Mouse (Mus musculus) brown adipose tissue, adult 24 weeks (tissue): ENCODE measurements around the gene Brd3. TPM values are rescaled to one million over a fixed set of nuclear protein-coding genes. Genes with fewer than 3 reads are reported as not detected.

ENCODE experiments used
- H3K27ac ChIP-seq: fragments of 200-500 bp; replicated peaks from 2 replicates; pipeline ENCODE4 v1.5.1; 2012; ENCODE audit warnings: low read depth, mild to moderate bottlenecking, low read length
- H3K4me1 ChIP-seq: fragments of 200-500 bp; 2 replicates; pipeline ENCODE4 v1.6.1; 2012; ENCODE audit warnings: low read length, mixed read lengths; ENCODE audit not compliant: control insufficient read depth, insufficient read depth, insufficient read length
- H3K4me3 ChIP-seq: fragments of 200-500 bp; 2 replicates; pipeline ENCODE4 v1.5.1; 2012; ENCODE audit warnings: low read depth, mild to moderate bottlenecking, low read length, moderate library complexity; ENCODE audit not compliant: insufficient read depth
- polyA plus RNA-seq: library from polyadenylated mRNA; stranded (reverse); fragments of >200 nt; gene quantifications from 2 replicates; pipeline ENCODE4 v1.2.4, GENCODE M21; 2012; ENCODE audit not compliant: missing spikeins, insufficient read depth, insufficient read length

The Brd3 gene
- polyA plus RNA-seq, 1 experiment, result 19.3 TPM

DNA sequence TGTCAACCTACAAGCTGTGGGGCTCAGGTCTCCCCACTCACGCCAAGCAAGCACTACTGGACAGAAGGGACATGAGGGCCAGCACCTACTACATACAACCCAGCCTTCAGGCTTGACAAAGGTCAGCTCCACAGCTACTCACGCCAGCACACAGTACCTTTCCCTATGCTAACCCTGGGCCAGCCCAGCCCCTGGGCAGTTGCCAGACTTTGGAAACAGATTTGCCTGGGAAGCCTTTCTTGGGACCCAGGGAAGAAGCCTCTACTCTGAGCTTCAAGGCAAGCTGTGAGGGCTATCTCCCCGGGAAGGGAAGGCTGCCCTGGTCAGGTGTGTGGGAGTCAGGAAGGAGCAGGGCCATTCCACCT, 37.5 kb downstream of the Brd3 start:
- H3K4me1 ChIP-seq, result peaks cover 56% of the 10 kb centered on the region
- no peak overlapping the region for H3K27ac ChIP-seq
- no peak overlapping the region for H3K4me3 ChIP-seq

DNA sequence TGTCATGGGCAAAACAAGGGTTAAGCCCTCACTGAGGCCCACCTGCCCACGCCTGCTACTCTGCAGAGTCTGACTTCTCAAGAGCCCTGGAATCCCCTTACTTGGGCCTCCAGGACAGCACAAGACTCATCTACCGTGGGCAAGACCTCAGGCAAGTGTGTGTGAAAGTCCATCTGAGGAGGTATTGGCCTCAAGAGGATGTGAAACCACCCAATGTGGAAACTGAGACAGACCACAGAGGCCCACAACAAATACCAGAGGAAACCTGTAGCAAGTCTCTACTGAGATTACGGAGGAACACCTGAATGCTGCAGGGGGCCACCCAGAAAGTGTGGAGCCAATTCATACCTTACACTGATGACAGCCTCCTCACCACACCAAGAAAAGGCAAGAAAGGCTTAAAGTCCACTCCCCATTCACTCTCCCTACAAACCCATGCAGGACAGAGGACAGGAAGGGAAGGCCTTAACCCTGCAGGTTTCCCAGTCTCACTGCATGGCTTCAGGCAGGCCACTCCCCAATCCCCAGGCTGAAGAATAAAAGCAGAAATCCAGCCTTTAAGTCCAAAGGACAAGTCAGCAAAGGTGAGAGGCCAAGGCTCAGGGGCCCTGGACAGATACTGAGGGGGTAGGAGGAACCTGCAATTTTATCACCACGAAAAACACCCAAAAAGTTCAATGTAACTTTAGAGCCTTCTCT, 38.0 kb downstream of the Brd3 start:
- H3K4me1 ChIP-seq, result peaks cover 56% of the 10 kb centered on the region
- H3K27ac ChIP-seq, result no peak overlapping the region
- H3K4me3 ChIP-seq, result no peak overlapping the region

DNA sequence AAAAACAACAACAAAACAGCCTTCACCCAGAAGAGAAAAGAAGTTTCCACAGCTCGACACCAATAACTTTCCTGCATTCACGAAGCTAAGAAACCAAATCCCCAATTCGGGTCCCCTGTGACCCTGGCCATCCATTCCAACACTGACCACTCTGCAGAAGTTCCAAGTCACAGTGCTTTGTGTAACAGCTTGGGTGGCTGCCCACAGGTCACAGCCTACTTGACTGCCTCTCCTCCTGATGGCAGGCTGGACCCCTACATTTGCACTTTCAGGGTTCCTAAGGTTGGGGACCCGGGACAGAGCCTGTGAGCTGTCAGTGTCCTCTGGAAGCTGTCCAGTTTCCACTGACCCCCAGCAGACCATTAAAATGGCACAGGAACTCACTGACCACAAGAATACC, 44.6 kb downstream of the Brd3 start:
- H3K4me1 ChIP-seq, result peaks cover 9% of the 10 kb centered on the region
- H3K4me3 ChIP-seq, result no peak overlapping the region
- H3K27ac ChIP-seq, result no peak overlapping the region

DNA sequence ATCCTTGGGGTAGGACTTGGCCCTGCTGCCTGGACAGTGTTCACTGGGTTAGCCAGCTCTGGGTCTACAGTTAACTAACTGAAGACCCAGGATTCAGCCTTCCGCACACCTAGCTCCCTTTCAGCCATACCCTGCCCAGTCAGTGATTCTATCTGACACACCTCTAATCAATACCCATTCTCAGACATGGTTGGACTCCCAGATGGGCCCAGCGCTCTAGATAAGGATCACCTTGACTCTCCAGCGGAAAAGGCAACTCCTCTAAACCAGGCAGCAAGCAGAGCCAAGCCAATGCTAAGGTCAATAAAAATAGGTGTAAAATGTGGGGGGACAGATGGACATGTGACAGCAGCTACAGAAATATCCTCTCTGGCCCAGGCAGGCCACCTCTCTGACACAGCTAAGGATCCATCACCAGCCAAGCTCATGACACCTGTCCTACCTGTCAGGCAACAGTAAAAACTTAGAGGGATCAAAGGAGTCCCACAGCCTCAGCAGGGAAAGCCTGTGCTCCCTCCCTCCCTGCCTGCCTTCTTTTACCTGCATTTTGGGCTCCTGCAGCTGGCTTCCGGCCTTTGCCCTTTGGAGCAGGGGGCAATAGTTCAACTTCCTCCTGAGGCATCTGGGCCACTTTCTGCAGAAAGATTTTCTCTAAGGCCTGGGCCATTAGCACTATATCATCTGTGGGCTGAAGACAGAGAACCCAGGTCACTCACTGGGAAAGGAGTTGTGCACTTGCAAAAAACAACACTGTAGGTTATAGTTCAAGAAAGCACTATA, 45.4 kb downstream of the Brd3 start:
- Histone ChIP-seq H3K4me3 (no peak overlapping the region), H3K27ac (no peak overlapping the region)

DNA sequence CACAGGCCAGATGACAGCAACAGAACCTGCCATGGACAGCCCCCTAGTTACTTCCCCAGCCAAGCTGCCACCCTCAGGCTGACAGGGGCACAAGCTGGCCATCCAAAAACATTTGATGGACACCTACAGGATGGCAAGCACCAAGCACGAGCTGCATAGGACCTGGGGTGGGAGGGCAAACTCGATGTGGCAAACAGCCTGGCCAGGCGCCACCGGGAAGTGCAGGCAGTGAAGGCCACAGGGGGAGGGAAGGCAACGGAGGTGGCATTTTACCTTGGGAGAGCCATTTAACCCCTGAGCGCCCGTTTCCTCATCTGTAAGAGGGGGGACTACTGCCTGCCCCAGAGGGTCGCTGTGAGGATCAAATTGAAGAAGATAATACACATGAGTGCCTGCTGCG, 46.8 kb downstream of the Brd3 start:
- Histone ChIP-seq H3K4me3 (no peak overlapping the region), H3K4me1 (no peaks in the 10 kb centered on the region), H3K27ac (no peak overlapping the region)

More for the DNA sequence above, 45.4 kb downstream of the Brd3 start:
- peaks cover 3% of the 10 kb centered on the region; the same call in 1 of the 2 replicates for H3K4me1 ChIP-seq

DNA sequence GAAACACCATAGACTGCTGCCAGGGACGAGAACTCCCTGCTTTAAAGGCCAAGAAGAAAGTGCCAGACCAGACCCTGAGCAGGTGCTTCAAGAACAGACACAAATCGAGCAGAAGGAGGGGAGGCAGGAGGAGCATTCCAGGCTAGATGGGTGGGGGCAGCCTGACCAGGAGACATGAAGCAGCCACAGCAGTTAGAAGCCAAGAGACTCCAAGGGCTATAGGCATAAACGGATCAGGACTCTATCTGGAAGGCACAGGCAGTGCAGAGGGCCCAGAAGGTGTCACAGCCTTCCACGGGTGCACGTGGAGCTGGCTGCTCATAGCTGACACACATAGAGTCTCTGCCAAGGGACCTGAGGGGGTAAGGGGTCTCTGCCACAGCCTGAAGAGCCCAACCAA, 47.3 kb downstream of the Brd3 start:
- no peak overlapping the region for H3K27ac ChIP-seq
- H3K4me1 ChIP-seq, result no peaks in the 10 kb centered on the region
- H3K4me3 ChIP-seq, result no peak overlapping the region

DNA sequence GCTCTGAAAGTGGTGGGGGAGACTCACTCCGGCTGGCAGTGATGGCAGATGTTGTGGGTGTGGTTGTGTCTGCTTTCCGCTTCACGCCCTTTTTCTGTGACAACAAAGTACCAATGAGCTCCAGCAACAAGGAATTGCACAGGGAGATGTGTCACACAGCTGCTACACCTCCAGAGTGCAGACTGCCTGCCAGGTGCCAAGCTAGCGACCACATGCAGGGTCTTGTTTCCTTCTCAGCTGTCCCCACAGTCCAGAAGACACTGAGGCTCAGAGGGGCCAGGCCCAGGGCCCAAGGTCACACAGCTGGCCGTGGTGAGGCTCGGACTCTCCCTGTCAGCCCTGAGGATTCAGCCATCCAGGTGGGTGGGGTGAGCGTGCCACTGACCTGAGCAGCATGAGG, 47.7 kb downstream of the Brd3 start:
- H3K4me3 ChIP-seq, result no peak overlapping the region
- no peak overlapping the region for H3K27ac ChIP-seq
- H3K4me1 ChIP-seq, result no peaks in the 10 kb centered on the region

DNA sequence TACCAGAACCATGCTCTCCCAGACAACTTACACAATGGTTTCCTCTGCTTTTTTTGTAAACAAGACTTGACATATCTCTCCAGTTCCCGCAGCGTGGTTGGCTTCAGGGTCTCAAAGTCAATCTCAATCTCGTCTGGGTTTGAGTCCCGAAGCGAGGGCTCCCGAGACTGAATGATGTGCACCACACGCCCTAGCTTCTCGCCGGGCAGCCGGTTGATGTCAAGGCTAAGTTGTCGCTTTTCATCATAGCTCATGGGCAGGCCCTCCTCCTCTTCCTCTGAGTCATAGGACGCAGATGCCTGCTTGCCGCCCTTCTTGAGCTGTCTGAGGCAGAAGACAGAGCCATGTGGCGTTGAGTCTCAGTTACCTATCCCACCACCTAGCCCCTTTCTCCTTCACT, 57.2 kb downstream of the Brd3 start:
- H3K27ac ChIP-seq, result no peak overlapping the region
- no peaks in the 10 kb centered on the region for H3K4me1 ChIP-seq
- H3K4me3 ChIP-seq, result no peak overlapping the region

DNA sequence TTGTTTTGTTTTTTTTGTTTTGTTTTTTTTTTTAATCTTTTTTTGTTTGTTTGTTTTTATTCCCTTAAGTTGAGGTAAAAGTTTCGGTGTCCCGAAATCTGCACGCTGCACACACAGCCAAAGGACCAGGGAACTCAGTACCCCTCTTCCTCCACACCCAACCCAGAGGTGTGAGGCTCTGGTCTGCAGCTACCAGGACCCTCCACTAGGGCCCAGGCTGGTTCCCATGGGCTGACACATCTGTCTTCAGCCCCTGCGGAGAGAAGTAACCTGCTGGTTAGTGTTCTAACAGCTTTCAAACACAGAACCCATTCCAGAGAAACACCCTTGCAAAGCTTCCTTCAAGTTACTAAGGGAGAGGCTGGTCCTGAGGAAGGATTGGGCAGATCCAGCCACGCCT, 59.7 kb downstream of the Brd3 start:
- H3K4me1 ChIP-seq, result no peaks in the 10 kb centered on the region
- no peak overlapping the region for H3K27ac ChIP-seq
- H3K4me3 ChIP-seq, result no peak overlapping the region

DNA sequence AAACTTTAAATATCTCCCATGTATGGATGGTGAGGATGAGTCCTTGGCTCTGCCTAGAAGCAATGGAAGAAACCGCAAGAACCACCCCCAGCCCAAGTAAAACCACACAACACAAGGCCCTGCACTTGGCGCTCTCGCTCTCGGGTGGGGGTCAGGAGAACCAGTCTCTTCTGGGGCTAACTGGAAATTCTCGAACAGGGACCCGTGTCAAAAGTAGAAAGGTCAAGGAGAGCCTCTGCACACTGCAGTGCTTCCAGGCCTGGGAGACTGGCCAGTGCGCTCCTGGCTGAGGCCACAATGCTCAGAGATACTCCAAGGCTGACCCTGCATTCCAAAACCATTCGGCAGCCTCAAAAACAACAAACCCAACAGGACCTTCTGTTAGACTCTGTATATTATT, 60.6 kb downstream of the Brd3 start:
- no peak overlapping the region for H3K27ac ChIP-seq
- H3K4me1 ChIP-seq, result no peaks in the 10 kb centered on the region
- no peak overlapping the region for H3K4me3 ChIP-seq

DNA sequence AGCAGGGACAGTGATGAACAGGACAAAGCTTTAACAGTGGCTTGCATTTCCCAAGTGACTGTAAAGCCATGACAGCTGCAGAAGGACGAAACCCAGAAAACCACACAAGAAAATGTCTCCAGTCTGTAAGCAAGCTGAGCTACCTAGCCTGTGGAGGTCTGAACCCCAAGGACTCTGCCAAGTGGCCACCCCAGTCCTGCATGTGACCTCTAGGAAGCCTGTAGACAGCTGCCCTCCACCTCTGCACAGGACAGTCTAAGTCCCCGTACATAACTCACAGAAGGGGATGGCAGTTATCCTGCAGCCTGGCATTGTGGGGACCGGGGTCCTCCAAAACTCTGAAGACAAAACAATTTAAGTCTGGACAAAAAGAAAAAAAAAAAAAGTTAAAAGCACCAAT, 61.6 kb downstream of the Brd3 start:
- H3K4me3 ChIP-seq, result no peak overlapping the region
- no peaks in the 10 kb centered on the region for H3K4me1 ChIP-seq
- no peak overlapping the region for H3K27ac ChIP-seq

DNA sequence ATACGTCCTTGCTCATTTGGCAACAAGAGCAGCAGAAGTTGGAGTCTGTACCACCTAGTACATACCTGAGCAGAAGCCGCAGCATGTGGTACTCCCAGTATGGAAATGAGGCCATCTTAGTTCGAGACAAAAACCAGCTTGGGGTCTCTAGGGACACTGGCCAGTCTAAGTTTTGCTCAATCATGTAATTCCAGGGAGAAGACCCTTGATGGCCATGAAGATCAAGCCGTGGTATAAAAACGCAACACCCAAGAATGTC, 64.1 kb downstream of the Brd3 start:
- Histone ChIP-seq H3K27ac (no peak overlapping the region), H3K4me3 (no peak overlapping the region), H3K4me1 (no peaks in the 10 kb centered on the region)

DNA sequence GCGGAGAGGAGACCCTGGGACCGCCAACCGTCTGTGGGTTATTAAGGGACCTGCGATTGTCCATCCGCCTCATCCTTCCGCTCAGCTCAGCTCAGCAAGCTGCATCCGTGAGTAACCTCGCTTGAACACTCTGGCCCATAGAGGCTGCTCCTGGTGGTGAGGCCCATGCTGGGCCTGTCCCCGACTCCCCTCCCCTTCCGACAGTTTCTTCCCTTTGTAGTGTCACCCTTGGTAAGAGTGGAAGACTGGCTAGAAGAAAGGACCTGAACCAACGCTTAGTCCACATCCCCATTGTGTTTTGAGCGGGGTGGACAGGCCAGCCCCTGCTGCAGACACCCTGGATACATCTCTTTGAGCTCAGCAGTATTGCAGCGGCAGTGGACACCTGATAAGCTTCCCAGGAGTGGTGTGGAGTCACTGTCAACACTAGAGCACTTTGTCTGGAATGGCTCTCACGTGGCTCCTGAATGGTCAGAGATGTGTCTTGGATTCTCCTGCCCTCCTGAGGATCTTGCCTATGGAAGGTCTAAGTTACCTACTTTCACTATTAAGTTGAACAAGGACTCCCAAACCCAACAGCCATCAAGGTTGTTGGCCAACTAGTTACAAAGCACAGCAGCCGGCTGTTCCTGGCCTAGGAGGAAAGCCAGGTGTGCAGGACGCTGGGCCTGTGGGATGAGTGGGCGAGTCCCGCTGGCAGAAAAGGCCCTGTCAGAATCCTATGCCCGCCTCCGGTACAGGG, 64.6 kb downstream of the Brd3 start:
- H3K4me1 ChIP-seq, result no peaks in the 10 kb centered on the region
- H3K4me3 ChIP-seq, result peak overlapping the region; percentile 56
- H3K27ac ChIP-seq, result no peak overlapping the region

DNA sequence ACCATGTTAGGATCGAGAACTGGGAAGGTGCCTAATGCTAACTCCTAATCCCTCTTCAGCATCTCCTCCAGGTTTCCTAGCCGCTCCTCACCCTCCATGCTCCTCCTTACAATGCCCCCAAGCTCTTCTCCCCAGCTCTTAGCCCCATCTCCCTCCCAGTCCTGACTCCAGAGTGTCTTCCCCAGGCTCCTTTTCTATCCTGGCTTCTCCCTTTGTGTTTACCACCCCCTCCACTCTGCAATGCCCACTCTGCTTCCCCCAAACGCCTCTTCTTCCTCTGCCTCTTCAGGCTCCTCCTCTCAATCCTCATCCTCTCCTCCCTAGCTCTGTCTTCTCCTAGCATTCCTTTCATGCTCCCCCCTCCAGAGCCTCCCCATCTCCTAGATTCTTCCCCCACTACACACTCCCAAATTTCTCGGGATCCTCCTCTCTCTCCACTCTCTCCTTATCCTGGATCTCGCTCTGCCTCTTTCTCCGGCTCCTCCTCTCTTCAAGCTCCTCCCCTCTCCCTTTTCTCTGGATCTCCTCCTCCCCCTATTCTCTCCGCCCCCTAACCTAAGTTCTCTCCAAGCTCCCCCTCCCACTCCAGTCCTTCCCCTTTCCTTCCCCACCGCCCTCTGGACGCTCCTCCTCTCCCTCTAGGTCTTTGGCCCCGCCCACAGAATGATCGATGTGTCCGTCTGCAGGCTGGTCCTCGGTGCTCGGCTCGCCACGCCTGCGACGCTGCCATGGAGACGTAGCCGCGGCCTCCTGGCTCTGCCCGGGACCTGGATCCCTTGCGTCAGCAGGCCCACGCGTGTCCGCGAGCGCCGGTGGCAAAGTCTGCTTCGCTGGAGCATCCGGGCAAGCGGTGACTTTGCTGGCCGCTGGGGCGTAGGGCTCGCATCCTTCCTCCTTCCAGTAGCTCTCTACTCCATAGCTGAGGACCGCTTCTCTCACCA, 65.4 kb downstream of the Brd3 start, which contains the start of gene Brd3os:
TSS of gene Brd3os (plus strand) at position 558 of the 941 bp plus-strand sequence.
- no peak within 1 kb of the TSS for H3K27ac ChIP-seq
- peak within 1 kb of the TSS; percentile 56 for H3K4me3 ChIP-seq
- H3K4me1 ChIP-seq, result no peaks in the 10 kb centered on the region

DNA sequence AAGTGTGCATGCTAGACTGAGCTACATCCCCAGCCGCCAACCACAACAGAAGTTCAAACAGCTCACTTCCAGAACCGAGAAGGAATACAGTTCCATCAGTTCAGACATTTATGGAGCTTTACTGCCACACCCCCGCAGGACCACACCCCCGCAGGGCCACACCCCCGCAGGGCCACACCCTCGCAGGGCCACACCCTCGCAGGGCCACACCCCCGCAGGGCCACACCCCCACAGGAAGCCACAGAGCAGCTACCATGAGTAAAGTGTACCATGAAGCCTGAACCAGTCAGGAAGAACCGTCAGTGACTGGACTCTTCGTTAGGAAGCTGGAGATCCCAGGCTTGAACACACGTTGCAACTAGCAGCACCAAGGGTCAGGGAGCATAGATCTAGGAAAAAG, 69.2 kb downstream of the Brd3 start:
- Histone ChIP-seq H3K4me1 (no peaks in the 10 kb centered on the region), H3K27ac (no peak overlapping the region), H3K4me3 (no peak overlapping the region)
